Mouse (Mus musculus): ENCODE data around the gene Dbr1.

DNA sequence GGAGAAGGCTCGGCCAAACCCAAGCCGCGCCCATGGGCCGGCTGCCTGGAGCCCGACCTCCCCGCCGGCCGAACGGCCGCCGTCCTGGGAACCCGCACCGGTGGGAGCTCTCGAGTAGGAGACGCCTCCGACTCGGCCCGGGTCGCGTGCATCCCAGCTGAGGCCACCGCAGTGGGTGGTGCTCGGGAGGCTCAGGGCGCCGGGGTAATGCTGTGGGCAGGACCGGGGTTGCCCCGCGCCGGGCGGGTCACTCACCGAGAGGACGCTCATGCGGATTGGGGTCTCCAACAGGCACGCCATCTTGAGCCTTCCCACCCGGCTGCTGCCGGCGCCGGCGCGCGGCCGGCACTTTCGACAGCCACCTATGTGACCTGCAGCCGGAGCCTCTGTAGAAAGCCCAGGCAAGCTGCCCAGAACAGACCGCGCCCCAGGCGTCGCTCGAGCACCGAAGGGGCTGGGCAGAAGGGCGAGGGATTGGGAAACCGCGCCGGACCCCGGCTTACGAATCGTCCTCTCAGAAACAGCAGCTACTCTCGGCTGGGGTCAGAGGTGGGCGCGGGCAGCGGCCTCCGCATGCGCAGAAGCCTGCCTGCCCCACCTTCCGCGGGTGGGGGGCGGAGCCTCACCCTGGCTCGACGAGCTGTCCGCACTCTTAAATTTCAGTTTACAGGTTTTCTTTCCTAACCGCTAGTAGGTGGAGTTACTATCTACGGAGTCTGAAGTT lies 7.1 kb upstream of the Dbr1 start, which contains the start of gene Armc8:
- TF ChIP-seq POLR2A (IDR thresholded peaks at IDR 0.05; ENCODE audit: low read depth, low read length) (peak; percentile 28), CTCF (conservative IDR thresholded peaks at IDR 0.05; ENCODE audit: insufficient read depth, insufficient read length, low read depth, low read length) (no peak)
